In genomic region chr7:16476600-16476989, GRCm38 (mm10) we compare ENCODE assay signal across 9 mouse cellular contexts. TPM values are rescaled to one million over a fixed set of nuclear protein-coding genes. Genes with fewer than 3 reads are reported as not detected.
DNase-seq lines count a peak whose midpoint lies in the region; ATAC-seq lines count a peak whose summit lies in the region.
"Had no signal": no experiment of that assay in that cellular context is flagged by ENCODE, and none has a peak within 500 bp of the region (broad histone marks: within the 10 kb centered on the region; RNA-seq: fewer than 3 reads in every experiment).

No protein-coding gene starts in this region.

- H3K4me3 ChIP-seq in kidney, embryonic 14.5 days (ENCODE audit: low read length) = peak overlapping the region; percentile 36
- peak overlapping the region; percentile 55 for H3K4me3 ChIP-seq in embryonic facial prominence, embryonic 10.5 days
- peak overlapping the region; percentile 32 for H3K4me3 ChIP-seq in intestine, embryonic 14.5 days (ENCODE audit: low read depth, low read length)
- H3K4me3 ChIP-seq in midbrain, embryonic 15.5 days = peak overlapping the region; percentile 38

- DNase-seq in kidney, adult 9 months = no peak
- peak; percentile 65 for DNase-seq in embryonic facial prominence, embryonic 10.5 days (ENCODE audit: low spot score)
- DNase-seq in intestine, embryonic 14.5 days (ENCODE audit: low spot score) = peak; percentile 78
- DNase-seq in left cerebral cortex, adult 8-10 months (ENCODE audit: low spot score in 2 of 2) = no peak
- no peak for DNase-seq in layer of hippocampus, adult 8-10 months (ENCODE audit: low spot score in 2 of 2)

- no peak overlapping the region for H3K27ac ChIP-seq in kidney, embryonic 14.5 days (ENCODE audit: low read depth, low read length)
- no peak overlapping the region for H3K27ac ChIP-seq in embryonic facial prominence, embryonic 10.5 days (replicated peaks)
- H3K27ac ChIP-seq in intestine, embryonic 14.5 days (ENCODE audit: low read depth) = no peak overlapping the region
- no peak overlapping the region for H3K27ac ChIP-seq in midbrain, embryonic 15.5 days

- H3K4me1 ChIP-seq in kidney, embryonic 14.5 days (ENCODE audit: control insufficient read depth, insufficient read depth, low read length) = peaks cover 16% of the 10 kb centered on the region; the same call in 1 of the 2 replicates
- peaks cover 29% of the 10 kb centered on the region for H3K4me1 ChIP-seq in embryonic facial prominence, embryonic 10.5 days
- peaks cover 11% of the 10 kb centered on the region; the same call in 1 of the 2 replicates for H3K4me1 ChIP-seq in intestine, embryonic 14.5 days (replicated peaks; ENCODE audit: control insufficient read depth, insufficient read depth, low read length)
- H3K4me1 ChIP-seq in midbrain, embryonic 15.5 days = peaks cover 24% of the 10 kb centered on the region

- H3K9ac ChIP-seq in kidney, embryonic 14.5 days (ENCODE audit: low read depth, low read length) = peak overlapping the region; percentile 4; the same call in 1 of the 2 replicates
- H3K9ac ChIP-seq in intestine, embryonic 14.5 days (ENCODE audit: low read length) = no peak overlapping the region
- no peak overlapping the region for H3K9ac ChIP-seq in midbrain, embryonic 15.5 days

- ATAC-seq in kidney, embryonic 14.5 days (ENCODE audit: low FRiP score, low TSS enrichment) = 0 out of 2 replicates have a peak, but pooled peaks have one; percentile 38
- ATAC-seq in intestine, embryonic 14.5 days (replicated peaks; ENCODE audit: low FRiP score, low TSS enrichment, low read depth) = peak; percentile 34
- ATAC-seq in midbrain, embryonic 15.5 days (replicated peaks) = no peak
- no peak for ATAC-seq in erythroblast, adult 5-6 weeks (replicated peaks; ENCODE audit: low FRiP score, poor library complexity, severe bottlenecking)

- peaks cover 57% of the 10 kb centered on the region for H3K27me3 ChIP-seq in kidney, embryonic 14.5 days (ENCODE audit: control insufficient read depth, insufficient read depth, low read length)
- peaks cover 63% of the 10 kb centered on the region for H3K27me3 ChIP-seq in embryonic facial prominence, embryonic 10.5 days (replicated peaks; ENCODE audit: low read depth, poor library complexity, severe bottlenecking)
- H3K27me3 ChIP-seq in intestine, embryonic 14.5 days (replicated peaks; ENCODE audit: control insufficient read depth, insufficient read depth, low read length) = peaks cover 63% of the 10 kb centered on the region
- H3K27me3 ChIP-seq in midbrain, embryonic 15.5 days (replicated peaks) = peaks cover 63% of the 10 kb centered on the region

- no peaks in the 10 kb centered on the region for H3K9me3 ChIP-seq in kidney, embryonic 14.5 days (ENCODE audit: control insufficient read depth, low read length)
- H3K9me3 ChIP-seq in embryonic facial prominence, embryonic 10.5 days = no peaks in the 10 kb centered on the region
- H3K9me3 ChIP-seq in intestine, embryonic 14.5 days (ENCODE audit: control insufficient read depth, low read length) = no peaks in the 10 kb centered on the region
- H3K9me3 ChIP-seq in midbrain, embryonic 15.5 days = no peaks in the 10 kb centered on the region

- H3K36me3 ChIP-seq in kidney, embryonic 14.5 days (ENCODE audit: control insufficient read depth, insufficient read depth, low read length) = no peaks in the 10 kb centered on the region
- no peaks in the 10 kb centered on the region for H3K36me3 ChIP-seq in embryonic facial prominence, embryonic 10.5 days (replicated peaks)
- no peaks in the 10 kb centered on the region for H3K36me3 ChIP-seq in intestine, embryonic 14.5 days (ENCODE audit: control insufficient read depth, insufficient read depth, low read length)
- H3K36me3 ChIP-seq in midbrain, embryonic 15.5 days (replicated peaks) = no peaks in the 10 kb centered on the region

- peak overlapping the region; percentile 57 for H3K4me2 ChIP-seq in kidney, embryonic 14.5 days (replicated peaks; ENCODE audit: low read depth, low read length)
- peak overlapping the region; percentile 50 for H3K4me2 ChIP-seq in intestine, embryonic 14.5 days (ENCODE audit: low read length)
- H3K4me2 ChIP-seq in midbrain, embryonic 15.5 days = peak overlapping the region; percentile 67

- WGBS in kidney, embryonic 14.5 days = 2% methylated on average over 34 of the region's 34 CpGs
- 3% methylated on average over 34 of the region's 34 CpGs for WGBS in embryonic facial prominence, embryonic 10.5 days
- WGBS in intestine, embryonic 14.5 days = 1% methylated on average over 34 of the region's 34 CpGs
- WGBS in midbrain, embryonic 15.5 days = 4% methylated on average over 34 of the region's 34 CpGs

RNA-seq across cellular contexts. Expression of gene Npas1, which starts 0.9 kb away (rescaled TPM):
- polyA plus RNA-seq in kidney, embryonic 14.5 days (2014; fragmentation: Nextera tagmentation; extraction: Ambion mirVana) = 0.13 TPM in 1 of 2 replicates, not detected in the other
- 0.98 and 1.4 TPM in 2 replicates for polyA plus RNA-seq in embryonic facial prominence, embryonic 10.5 days (2016; fragmentation: Nextera tagmentation; extraction: Ambion mirVana)
- 0.07 and 0.15 TPM in 2 replicates for polyA plus RNA-seq in intestine, embryonic 14.5 days (2014; fragmentation: Nextera tagmentation; extraction: Ambion mirVana)
- polyA plus RNA-seq in midbrain, embryonic 15.5 days (2015; fragmentation: Nextera tagmentation; extraction: Ambion mirVana) = 5.8 and 7.2 TPM in 2 replicates
- total RNA-seq in left cerebral cortex, adult 8-10 months (2022) = 10 to 100 TPM in 2 of 4 experiments, 1 to 10 TPM in 2; 8.8 to 10.4 (median 9.9) TPM
- not detected in 2 replicates for total RNA-seq in erythroblast, adult 5-6 weeks (2015; ENCODE audit: low replicate concordance)
- not detected in 2 replicates for total RNA-seq in erythroblast, adult 5-6 weeks (2017; ENCODE audit: low replicate concordance)
- total RNA-seq in layer of hippocampus, adult 8-10 months (2022) = 10 to 100 TPM; 14.0 to 17.1 (median 15.5) TPM
- total RNA-seq: heart, postnatal 10 days had no signal

RNA-seq across cellular contexts. Expression of gene Tmem160, which starts 24.0 kb away (rescaled TPM):
- 56.0 TPM in 2 replicates for polyA plus RNA-seq in kidney, embryonic 14.5 days (2014; fragmentation: Nextera tagmentation; extraction: Ambion mirVana)
- polyA plus RNA-seq in embryonic facial prominence, embryonic 10.5 days (2016; fragmentation: Nextera tagmentation; extraction: Ambion mirVana) = 71.5 and 76.4 TPM in 2 replicates
- 54.1 and 67.2 TPM in 2 replicates for polyA plus RNA-seq in intestine, embryonic 14.5 days (2014; fragmentation: Nextera tagmentation; extraction: Ambion mirVana)
- polyA plus RNA-seq in midbrain, embryonic 15.5 days (2015; fragmentation: Nextera tagmentation; extraction: Ambion mirVana) = 63.6 and 74.4 TPM in 2 replicates
- total RNA-seq in left cerebral cortex, adult 8-10 months (2022) = 10 to 100 TPM; 53.3 to 81.3 (median 69.6) TPM
- total RNA-seq in erythroblast, adult 5-6 weeks (2015; ENCODE audit: low replicate concordance) = 8.2 TPM in 1 of 2 replicates, not detected in the other
- 4.6 and 6.1 TPM in 2 replicates for total RNA-seq in erythroblast, adult 5-6 weeks (2017; ENCODE audit: low replicate concordance)
- 10 to 100 TPM; 53.2 to 76.7 (median 67.9) TPM for total RNA-seq in layer of hippocampus, adult 8-10 months (2022)

Comparison
In these comparisons a context has a peak if more than half of its experiments do, and no peak if none do; other contexts are left out.
1. ATAC-seq: peak in kidney, embryonic 14.5 days (single experiment) and intestine, embryonic 14.5 days (single experiment); none in midbrain, embryonic 15.5 days (single experiment) and erythroblast, adult 5-6 weeks (single experiment).
2. DNase-seq: peak in embryonic facial prominence, embryonic 10.5 days (single experiment) and intestine, embryonic 14.5 days (single experiment); none in kidney, adult 9 months (single experiment), left cerebral cortex, adult 8-10 months (0 of 2) and layer of hippocampus, adult 8-10 months (0 of 2).
3. Peak in every context shown above with its lines, with median percentiles within 50 percentile points of each other: H3K4me2 ChIP-seq and H3K4me3 ChIP-seq.